Mouse (Mus musculus) cortical plate, adult 2 months (tissue): ENCODE measurements around the gene Igf2bp2. TPM values are rescaled to one million over a fixed set of nuclear protein-coding genes. Genes with fewer than 3 reads are reported as not detected.
A peak's percentile ranks its signal among the peaks of the same experiment; 100 is the strongest.

Experiments
- H3K27ac ChIP-seq: fragments of 200-500 bp; 2 replicates; pipeline ENCODE4 v1.5.1; 2012; ENCODE audit warnings: low read length, control low read depth, inconsistent platforms; ENCODE audit not compliant: insufficient read depth
- H3K4me1 ChIP-seq: fragments of 200-500 bp; 2 replicates; pipeline ENCODE4 v1.6.1; 2011; ENCODE audit warnings: low read length; ENCODE audit not compliant: control insufficient read depth, insufficient read depth
- H3K4me3 ChIP-seq: fragments of 200-500 bp; 2 replicates; pipeline ENCODE4 v1.5.1; 2011; ENCODE audit warnings: mild to moderate bottlenecking, low read length, control low read depth; ENCODE audit not compliant: insufficient read depth
- CTCF ChIP-seq: fragments of 200-500 bp; IDR thresholded peaks from 2 replicates; pipeline ENCODE4 v1.5.1; 2011; ENCODE audit warnings: mild to moderate bottlenecking, control low read depth, low read length; ENCODE audit not compliant: insufficient read depth; ENCODE audit errors: extremely low read depth
- POLR2A ChIP-seq: fragments of 200-500 bp; IDR thresholded peaks from 2 replicates; pipeline ENCODE4 v1.6.1; 2011; ENCODE audit warnings: mild to moderate bottlenecking, low read length, control low read depth; ENCODE audit not compliant: insufficient read depth; ENCODE audit errors: extremely low read depth
- polyA plus RNA-seq: library from polyadenylated mRNA; depleted of rRNA; stranded (reverse); fragments of >200 nt; gene quantifications from 2 replicates; pipeline ENCODE4 v1.2.3, GENCODE M21; 2012

The Igf2bp2 gene
- polyA plus RNA-seq, 1 experiment = 0.79 TPM

DNA sequence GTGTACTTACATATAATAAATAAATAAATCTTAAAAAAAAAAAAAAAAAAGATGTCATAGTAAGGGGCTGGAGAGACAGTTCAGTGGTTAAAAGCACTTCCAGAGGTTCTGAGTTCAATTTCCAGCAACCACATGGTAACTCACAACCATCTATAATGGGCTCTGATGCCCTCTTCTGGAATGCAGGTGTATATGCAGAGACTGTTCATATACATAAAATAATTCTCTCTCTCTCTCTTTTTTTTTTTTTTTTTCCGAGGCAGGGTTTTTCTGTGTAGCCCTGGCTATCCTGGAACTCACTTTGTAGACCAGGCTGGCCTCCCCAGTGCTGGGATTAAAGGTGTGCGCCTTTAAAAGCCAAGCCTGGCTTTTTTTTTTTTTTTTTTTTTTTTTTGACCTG lies 34.5 kb downstream of the Igf2bp2 start:
- TF ChIP-seq POLR2A = no peak
- TF ChIP-seq CTCF = no peak
- Histone ChIP-seq H3K4me1 (no peaks in the 10 kb centered on the region), H3K4me3 (no peak overlapping the region), H3K27ac (no peak overlapping the region)

GRCm38 (mm10) chr16:22127806-22128205 lies 35.3 kb downstream of the Igf2bp2 start:
- TF ChIP-seq POLR2A = no peak
- TF ChIP-seq CTCF = no peak
- no peaks in the 10 kb centered on the region for H3K4me1 ChIP-seq
- H3K4me3 ChIP-seq = no peak overlapping the region
- H3K27ac ChIP-seq = no peak overlapping the region

- H3K27ac ChIP-seq = no peak overlapping the region
Measured at GRCm38 (mm10) chr16:22126936-22127335, 36.2 kb downstream of the Igf2bp2 start.

GRCm38 (mm10) chr16:22124325-22124918 lies 38.7 kb downstream of the Igf2bp2 start:
- Histone ChIP-seq H3K4me3 (no peak overlapping the region), H3K4me1 (no peaks in the 10 kb centered on the region), H3K27ac (no peak overlapping the region)
- TF ChIP-seq CTCF = no peak
- TF ChIP-seq POLR2A = no peak

More at GRCm38 (mm10) chr16:22126936-22127335, 36.2 kb downstream of the Igf2bp2 start:
- Histone ChIP-seq H3K4me1 (no peaks in the 10 kb centered on the region), H3K4me3 (no peak overlapping the region)
- no peak for TF ChIP-seq POLR2A
- TF ChIP-seq CTCF = no peak

DNA sequence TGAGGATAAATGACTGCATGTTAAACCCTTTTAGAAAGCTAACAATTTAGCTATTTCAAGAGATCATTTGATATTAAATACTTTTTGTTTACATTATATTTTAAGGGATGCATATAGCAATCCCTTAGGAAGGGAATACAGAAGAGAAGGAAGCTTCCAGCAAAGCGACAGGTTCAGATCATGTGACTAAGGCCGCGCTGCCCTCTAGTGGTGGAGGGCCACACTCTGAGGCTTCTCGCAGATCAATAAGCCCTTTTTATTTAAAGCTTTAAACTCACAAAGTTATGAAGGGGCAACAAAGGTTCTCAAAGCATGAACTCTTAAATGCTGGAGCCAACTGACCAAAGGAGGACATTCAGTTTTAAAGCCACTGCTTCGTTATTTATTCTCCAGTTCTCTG lies 39.4 kb downstream of the Igf2bp2 start:
- H3K27ac ChIP-seq = no peak overlapping the region
- TF ChIP-seq POLR2A (no peak), CTCF (peak; percentile 59)
- H3K4me1 ChIP-seq = peaks cover 2% of the 10 kb centered on the region; the same call in 1 of the 2 replicates
- no peak overlapping the region for H3K4me3 ChIP-seq

GRCm38 (mm10) chr16:22121109-22121508 lies 42.0 kb downstream of the Igf2bp2 start:
- Histone ChIP-seq H3K4me1 (peaks cover 2% of the 10 kb centered on the region; the same call in 1 of the 2 replicates), H3K27ac (no peak overlapping the region), H3K4me3 (no peak overlapping the region)
- TF ChIP-seq POLR2A (no peak), CTCF (no peak)

GRCm38 (mm10) chr16:22119524-22119923 lies 43.6 kb downstream of the Igf2bp2 start:
- peaks cover 2% of the 10 kb centered on the region; the same call in 1 of the 2 replicates for H3K4me1 ChIP-seq
- no peak overlapping the region for H3K4me3 ChIP-seq
- TF ChIP-seq CTCF (no peak), POLR2A (no peak)
- 0 out of 2 replicates have a peak overlapping the region, but pooled peaks have one; percentile 2 for H3K27ac ChIP-seq

GRCm38 (mm10) chr16:22118716-22119501 lies 44.2 kb downstream of the Igf2bp2 start:
- H3K27ac ChIP-seq = 0 out of 2 replicates have a peak overlapping the region, but pooled peaks have one; percentile 13
- TF ChIP-seq CTCF (no peak), POLR2A (no peak)
- 0 out of 2 replicates have a peak overlapping the region, but pooled peaks have one; percentile 11 for H3K4me3 ChIP-seq
- H3K4me1 ChIP-seq = peaks cover 2% of the 10 kb centered on the region; the same call in 1 of the 2 replicates

DNA sequence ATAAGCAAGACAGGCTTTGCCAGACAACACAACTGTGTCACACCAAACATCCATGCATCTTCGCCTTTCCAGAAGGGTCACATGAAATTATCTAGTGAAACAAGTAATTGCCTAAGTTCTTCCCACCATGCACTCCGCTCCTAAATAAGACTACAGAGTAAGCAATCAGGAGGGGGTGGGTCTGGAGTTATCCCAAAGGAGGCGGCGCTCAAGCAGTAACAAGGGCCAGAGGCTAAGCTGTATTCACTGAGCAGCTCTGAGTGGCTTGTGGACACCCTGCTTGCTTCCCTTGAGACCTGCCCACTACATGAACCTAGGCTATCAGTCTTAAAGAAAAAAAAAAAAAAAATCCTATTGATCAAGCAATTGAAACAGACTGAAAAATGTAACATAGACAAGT lies 44.9 kb downstream of the Igf2bp2 start:
- no peak overlapping the region for H3K4me3 ChIP-seq
- no peak overlapping the region for H3K27ac ChIP-seq
- TF ChIP-seq CTCF = no peak
- peaks cover 2% of the 10 kb centered on the region; the same call in 1 of the 2 replicates for H3K4me1 ChIP-seq
